Mouse (Mus musculus) midbrain, embryonic 16.5 days (tissue): Measurements from ENCODE around the gene Hbq1a. TPM values are rescaled to one million over a fixed set of nuclear protein-coding genes. Genes with fewer than 3 reads are reported as not detected.

Experiments
- ATAC-seq: fragments of 200-750 bp; cut with Nextera tagmentation; 2 replicates; pipeline ENCODE4 v1.8.0; 2017; ENCODE audit warnings: moderate TSS enrichment
- H3K27ac ChIP-seq: fragments of 300-500 bp; sonication (generic); 2 replicates; pipeline ENCODE4 v1.5.1; 2014; ENCODE audit warnings: mild to moderate bottlenecking, low read length, mixed read lengths
- H3K27me3 ChIP-seq: fragments of 300-500 bp; sonication (generic); 2 replicates; pipeline ENCODE4 v1.6.1; 2014; ENCODE audit warnings: low read depth, low read length, mixed read lengths; ENCODE audit not compliant: control insufficient read depth, insufficient read depth
- H3K36me3 ChIP-seq: fragments of 300-500 bp; sonication (generic); 2 replicates; pipeline ENCODE4 v1.6.1; 2014; ENCODE audit warnings: mild to moderate bottlenecking, low read length, moderate library complexity, mixed read lengths; ENCODE audit not compliant: control insufficient read depth, insufficient read depth
- H3K4me1 ChIP-seq: fragments of 300-500 bp; sonication (generic); 2 replicates; pipeline ENCODE4 v1.6.1; 2014; ENCODE audit warnings: mild to moderate bottlenecking, low read length, mixed read lengths; ENCODE audit not compliant: control insufficient read depth, insufficient read depth
- H3K4me2 ChIP-seq: fragments of 300-500 bp; sonication (generic); 2 replicates; pipeline ENCODE4 v1.6.1; 2014; ENCODE audit warnings: mild to moderate bottlenecking, low read length, mixed read lengths
- H3K4me3 ChIP-seq: fragments of 300-500 bp; sonication (generic); 2 replicates; pipeline ENCODE4 v1.5.1; 2014; ENCODE audit warnings: low read depth, mild to moderate bottlenecking, low read length, moderate library complexity, mixed read lengths
- H3K9ac ChIP-seq: fragments of 300-500 bp; sonication (generic); 2 replicates; pipeline ENCODE4 v1.6.1; 2014; ENCODE audit warnings: low read depth, low read length, mixed read lengths
- H3K9me3 ChIP-seq: fragments of 300-500 bp; sonication (generic); replicated peaks from 2 replicates; pipeline ENCODE4 v1.6.1; 2014; ENCODE audit warnings: mild to moderate bottlenecking, low read length, mixed read lengths; ENCODE audit not compliant: control insufficient read depth, poor library complexity, severe bottlenecking
- WGBS: fragments of 180-500 bp; shearing (Covaris S2); extraction: QIAGEN DNeasy Blood & Tissue Kit; methylation state at CpG from one replicate; pipeline ENCODE4 v1.1.7; 2014; 5-methylcytosine and 5-hydroxymethylcytosine counted together
- polyA plus RNA-seq: library from polyadenylated mRNA; unstranded; fragments of >200 nt; fragmentation: Nextera tagmentation; extraction: Ambion mirVana; gene quantifications from 2 replicates; pipeline ENCODE4 v1.2.1, GENCODE M21; 2015

Hbq1a gene
- polyA plus RNA-seq, 1 experiment from 2014 or later, result 2.0 TPM

- 44% methylated on average over 6 of the region's 6 CpGs for WGBS
- ATAC-seq, result no peak
- H3K4me2 ChIP-seq, result no peak overlapping the region
Measured at GRCm38 (mm10) chr11:32331075-32331474, 31.2 kb downstream of the Hbq1a start.

GRCm38 (mm10) chr11:32331861-32332260, 32.0 kb downstream of the Hbq1a start:
- WGBS, result 59% methylated on average over 5 of the region's 5 CpGs
- Histone ChIP-seq H3K27me3 (no peaks in the 10 kb centered on the region), H3K27ac (no peak overlapping the region), H3K4me2 (no peak overlapping the region), H3K4me1 (no peaks in the 10 kb centered on the region; the same call in 1 of the 2 replicates), H3K4me3 (no peak overlapping the region), H3K9me3 (no peaks in the 10 kb centered on the region), H3K9ac (no peak overlapping the region), H3K36me3 (no peaks in the 10 kb centered on the region)
- no peak for ATAC-seq

More at GRCm38 (mm10) chr11:32331075-32331474, 31.2 kb downstream of the Hbq1a start:
- Histone ChIP-seq H3K4me1 (no peaks in the 10 kb centered on the region; the same call in 1 of the 2 replicates), H3K9me3 (no peaks in the 10 kb centered on the region), H3K9ac (no peak overlapping the region), H3K4me3 (no peak overlapping the region), H3K36me3 (no peaks in the 10 kb centered on the region), H3K27ac (no peak overlapping the region), H3K27me3 (no peaks in the 10 kb centered on the region)

GRCm38 (mm10) chr11:32333235-32333634, 33.4 kb downstream of the Hbq1a start:
- Histone ChIP-seq H3K4me2 (no peak overlapping the region), H3K9ac (no peak overlapping the region)

GRCm38 (mm10) chr11:32336435-32336907, 36.6 kb downstream of the Hbq1a start:
- WGBS, result 88% methylated on average over 6 of the region's 6 CpGs
- H3K36me3 ChIP-seq, result no peaks in the 10 kb centered on the region
- no peak overlapping the region for H3K27ac ChIP-seq
- no peaks in the 10 kb centered on the region for H3K27me3 ChIP-seq
- no peak overlapping the region for H3K9ac ChIP-seq
- ATAC-seq, result no peak
- no peaks in the 10 kb centered on the region for H3K9me3 ChIP-seq
- no peak overlapping the region for H3K4me2 ChIP-seq
- no peaks in the 10 kb centered on the region for H3K4me1 ChIP-seq
- no peak overlapping the region for H3K4me3 ChIP-seq

More at GRCm38 (mm10) chr11:32333235-32333634, 33.4 kb downstream of the Hbq1a start:
- Histone ChIP-seq H3K27me3 (no peaks in the 10 kb centered on the region), H3K36me3 (no peaks in the 10 kb centered on the region), H3K4me1 (no peaks in the 10 kb centered on the region; the same call in 1 of the 2 replicates), H3K9me3 (no peaks in the 10 kb centered on the region), H3K4me3 (no peak overlapping the region), H3K27ac (no peak overlapping the region)
- ATAC-seq, result no peak
- WGBS, result 86% methylated on average over 2 of the region's 2 CpGs

GRCm38 (mm10) chr11:32339131-32339531, 39.3 kb downstream of the Hbq1a start:
- Histone ChIP-seq H3K27me3 (no peaks in the 10 kb centered on the region), H3K9me3 (no peaks in the 10 kb centered on the region), H3K27ac (no peak overlapping the region), H3K9ac (no peak overlapping the region), H3K4me3 (no peak overlapping the region), H3K36me3 (no peaks in the 10 kb centered on the region), H3K4me1 (no peaks in the 10 kb centered on the region), H3K4me2 (no peak overlapping the region)
- WGBS, result 83% methylated on average over 2 of the region's 2 CpGs
- ATAC-seq, result no peak

GRCm38 (mm10) chr11:32340476-32341473, 40.9 kb downstream of the Hbq1a start:
- Histone ChIP-seq H3K4me3 (no peak overlapping the region), H3K27me3 (no peaks in the 10 kb centered on the region), H3K4me2 (no peak overlapping the region), H3K4me1 (no peaks in the 10 kb centered on the region), H3K9ac (no peak overlapping the region), H3K36me3 (no peaks in the 10 kb centered on the region), H3K9me3 (no peaks in the 10 kb centered on the region), H3K27ac (no peak overlapping the region)
- no peak; the same call in 1 of the 2 replicates for ATAC-seq
- WGBS, result 48% methylated on average over 17 of the region's 17 CpGs

- Histone ChIP-seq H3K9me3 (no peaks in the 10 kb centered on the region), H3K4me3 (no peak overlapping the region), H3K27me3 (no peaks in the 10 kb centered on the region), H3K9ac (no peak overlapping the region), H3K27ac (no peak overlapping the region), H3K36me3 (no peaks in the 10 kb centered on the region), H3K4me2 (no peak overlapping the region), H3K4me1 (peaks cover 8% of the 10 kb centered on the region)
- 11% methylated on average over 2 of the region's 2 CpGs for WGBS
- no peak for ATAC-seq
Measured at GRCm38 (mm10) chr11:32342770-32343191, 42.9 kb downstream of the Hbq1a start.

- Histone ChIP-seq H3K36me3 (no peaks in the 10 kb centered on the region), H3K27ac (no peak overlapping the region), H3K4me2 (no peak overlapping the region), H3K4me1 (peaks cover 8% of the 10 kb centered on the region), H3K4me3 (no peak overlapping the region), H3K9me3 (no peaks in the 10 kb centered on the region), H3K9ac (no peak overlapping the region), H3K27me3 (no peaks in the 10 kb centered on the region)
- WGBS, result 95% methylated on average over 1 of the region's 1 CpGs
- ATAC-seq, result no peak
Measured at GRCm38 (mm10) chr11:32343350-32343749, 43.5 kb downstream of the Hbq1a start.
